Mouse (Mus musculus) G1E (cell line): ENCODE results near the gene Atp8a1.
"Not testable (repeated sequence)": the region's sequence is repeated elsewhere in the genome, so short reads cannot be mapped to it uniquely, and the experiment has no call there.

Experiments
- CTCF ChIP-seq: IDR thresholded peaks from 2 replicates; pipeline ENCODE4 v1.5.1; 2012; ENCODE audit warnings: low read depth, low read length, inconsistent platforms, mixed read lengths
- GATA1 ChIP-seq: IDR thresholded peaks from 2 replicates; pipeline ENCODE4 v1.6.1; 2012; ENCODE audit warnings: borderline replicate concordance, low read length, inconsistent platforms, mixed read lengths

DNA sequence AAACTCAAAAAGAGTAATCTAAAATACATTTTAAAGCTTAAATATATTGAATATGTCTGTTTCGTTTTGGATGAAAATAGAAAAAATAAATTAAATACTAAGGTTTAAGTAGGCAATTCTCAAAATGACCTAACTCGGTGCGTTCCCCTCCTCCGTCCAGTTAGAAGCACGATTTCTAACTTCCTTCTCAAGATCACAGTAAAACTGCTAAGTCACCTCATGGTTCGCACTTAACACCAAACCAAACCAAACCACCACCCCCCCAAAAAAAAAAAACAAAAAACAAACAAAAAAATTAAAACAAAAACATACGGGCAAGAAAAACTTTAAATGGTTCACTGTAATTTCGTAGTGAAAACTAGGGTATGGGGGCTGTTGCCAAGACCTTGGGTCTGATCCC lies 32.2 kb downstream of the Atp8a1 start:
- not testable (repeated sequence) for TF ChIP-seq CTCF, GATA1
